Mouse (Mus musculus) forebrain, embryonic 14.5 days (tissue): ENCODE measurements at regions not wholly inside any gene's neighbourhood (a gene's known extent, or its start where the extent isn't known, plus 50 kb on each side); places are given as distances from the start of the nearest gene placed in this dataset.

Source experiments
- ATAC-seq: fragments of 200-750 bp; cut with Nextera tagmentation; 2 replicates; pipeline ENCODE4 v1.8.0; 2017; ENCODE audit warnings: mild to moderate bottlenecking, moderate library complexity
- DNase-seq: peaks from one replicate; pipeline ENCODE4 v3.0.0-alpha.2; 2015; ENCODE audit warnings: low spot score
- H3K27ac ChIP-seq: fragments of 300-500 bp; sonication (generic); 2 replicates; pipeline ENCODE4 v1.5.1; 2014; ENCODE audit warnings: low read depth, mild to moderate bottlenecking, control low read depth, low read length, moderate library complexity
- H3K27me3 ChIP-seq: fragments of 300-500 bp; sonication (generic); replicated peaks from 2 replicates; pipeline ENCODE4 v1.6.1; 2014; ENCODE audit warnings: low read length, control low read depth, mixed read lengths; ENCODE audit not compliant: control insufficient read depth, insufficient read depth
- H3K36me3 ChIP-seq: fragments of 300-500 bp; sonication (generic); 2 replicates; pipeline ENCODE4 v1.6.1; 2014; ENCODE audit warnings: low read length, control low read depth; ENCODE audit not compliant: control insufficient read depth, insufficient read depth
- H3K4me1 ChIP-seq: fragments of 300-500 bp; sonication (generic); 2 replicates; pipeline ENCODE4 v1.6.1; 2014; ENCODE audit warnings: antibody characterized with exemption, low read length, control low read depth; ENCODE audit not compliant: control insufficient read depth, insufficient read depth
- H3K4me2 ChIP-seq: fragments of 300-500 bp; sonication (generic); 2 replicates; pipeline ENCODE4 v1.6.1; 2014; ENCODE audit warnings: mild to moderate bottlenecking, control low read depth, low read length
- H3K4me3 ChIP-seq: fragments of 300-500 bp; sonication (generic); 2 replicates; pipeline ENCODE4 v1.5.1; 2014; ENCODE audit warnings: low read depth, low read length, control low read depth
- H3K9ac ChIP-seq: fragments of 300-500 bp; sonication (generic); 2 replicates; pipeline ENCODE4 v1.6.1; 2014; ENCODE audit warnings: mild to moderate bottlenecking, low read length, control low read depth, moderate library complexity
- H3K9me3 ChIP-seq: fragments of 300-500 bp; sonication (generic); replicated peaks from 2 replicates; pipeline ENCODE4 v1.6.1; 2016; ENCODE audit warnings: low read length, control low read depth, mixed read lengths; ENCODE audit not compliant: control insufficient read depth
- WGBS: fragments of 180-500 bp; shearing (Covaris S2); extraction: QIAGEN DNeasy Blood & Tissue Kit; methylation state at CpG from one replicate; pipeline ENCODE4 v1.1.7; 2014; 5-methylcytosine and 5-hydroxymethylcytosine counted together

GRCm38 (mm10) chr4:11903861-11904260 is 77.2 kb downstream of the Gm10604 start:
- no peak overlapping the region for H3K9ac ChIP-seq
- H3K36me3 ChIP-seq, result no peaks in the 10 kb centered on the region
- H3K9me3 ChIP-seq, result no peaks in the 10 kb centered on the region
- no peaks in the 10 kb centered on the region for H3K27me3 ChIP-seq
- no peaks in the 10 kb centered on the region for H3K4me1 ChIP-seq
- H3K27ac ChIP-seq, result no peak overlapping the region
- no peak overlapping the region for H3K4me2 ChIP-seq
- ATAC-seq (no peak), DNase-seq (no peak)
- no peak overlapping the region for H3K4me3 ChIP-seq
- 95% methylated on average over 1 of the region's 1 CpGs for WGBS

- H3K4me1 ChIP-seq, result no peaks in the 10 kb centered on the region
- H3K27me3 ChIP-seq, result no peaks in the 10 kb centered on the region
- no peak overlapping the region for H3K4me3 ChIP-seq
- no peak for DNase-seq
- no peak overlapping the region for H3K4me2 ChIP-seq
- WGBS, result 86% methylated on average over 5 of the region's 5 CpGs
- H3K36me3 ChIP-seq, result no peaks in the 10 kb centered on the region
- no peak overlapping the region for H3K27ac ChIP-seq
- no peak for ATAC-seq
- H3K9ac ChIP-seq, result no peak overlapping the region
- no peaks in the 10 kb centered on the region for H3K9me3 ChIP-seq
Observed at GRCm38 (mm10) chr4:11903401-11903800, 77.7 kb downstream of the Gm10604 start.

DNA sequence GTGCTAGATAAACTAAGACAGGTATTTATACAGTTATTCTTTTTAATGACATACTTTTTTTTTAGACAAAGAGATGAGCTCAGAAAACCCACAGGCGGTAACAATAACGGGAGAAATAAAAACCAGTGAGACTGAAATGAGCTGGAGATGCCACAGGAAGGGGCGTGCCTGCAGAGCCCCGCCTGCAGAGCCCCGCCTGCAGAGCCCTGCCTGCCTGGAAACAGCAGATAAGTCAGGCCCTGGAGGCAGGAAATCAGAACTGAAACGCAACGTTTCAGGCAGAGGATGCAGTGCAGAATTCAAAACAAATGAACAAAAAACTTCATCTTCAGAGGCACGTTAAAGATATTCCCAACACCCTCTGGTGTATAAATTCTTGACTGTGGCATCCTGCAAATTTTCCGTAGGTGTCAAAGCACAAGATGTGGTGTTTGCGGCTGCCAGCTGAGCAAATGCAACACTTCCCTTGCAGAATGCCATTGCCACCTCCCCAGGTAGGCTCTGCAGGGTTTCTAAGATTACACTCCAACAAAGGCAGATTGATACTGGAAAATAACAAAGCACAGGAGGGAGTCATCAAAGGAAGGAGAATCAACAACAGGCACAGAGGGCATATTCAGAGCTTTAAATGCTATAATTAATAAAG is 81.0 kb downstream of the Gm10604 start:
- no peak overlapping the region for H3K27ac ChIP-seq
- no peaks in the 10 kb centered on the region for H3K27me3 ChIP-seq
- H3K4me3 ChIP-seq, result no peak overlapping the region
- no peak overlapping the region for H3K9ac ChIP-seq
- H3K4me2 ChIP-seq, result no peak overlapping the region
- ATAC-seq (peak; percentile 68), DNase-seq (peak; percentile 35)
- H3K9me3 ChIP-seq, result no peaks in the 10 kb centered on the region
- no peaks in the 10 kb centered on the region for H3K4me1 ChIP-seq
- 9% methylated on average over 10 of the region's 10 CpGs for WGBS
- no peaks in the 10 kb centered on the region for H3K36me3 ChIP-seq

DNA sequence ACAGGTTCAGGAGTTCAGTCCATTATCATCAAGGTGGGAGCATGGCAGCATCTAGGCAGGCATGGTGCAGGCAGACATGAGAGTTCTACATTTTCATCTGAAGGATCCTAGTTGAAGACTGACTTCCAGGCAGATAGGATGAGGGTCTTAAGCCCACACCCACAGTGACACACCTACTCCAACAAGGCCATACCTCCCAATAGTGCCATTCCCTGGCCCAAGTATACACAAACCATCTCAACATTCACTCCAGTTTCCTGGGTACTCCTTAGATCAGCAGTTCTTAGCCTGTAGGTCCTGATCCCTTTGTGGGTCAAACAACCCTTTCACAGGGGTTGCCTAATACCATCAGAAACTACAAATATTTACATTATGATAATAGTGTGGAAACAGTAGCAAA is 83.8 kb downstream of the Gm10604 start:
- Histone ChIP-seq H3K27me3 (no peaks in the 10 kb centered on the region), H3K9me3 (no peaks in the 10 kb centered on the region), H3K36me3 (no peaks in the 10 kb centered on the region), H3K4me2 (no peak overlapping the region), H3K27ac (no peak overlapping the region), H3K9ac (no peak overlapping the region), H3K4me3 (no peak overlapping the region), H3K4me1 (no peaks in the 10 kb centered on the region)
- DNase-seq (no peak), ATAC-seq (no peak)

DNA sequence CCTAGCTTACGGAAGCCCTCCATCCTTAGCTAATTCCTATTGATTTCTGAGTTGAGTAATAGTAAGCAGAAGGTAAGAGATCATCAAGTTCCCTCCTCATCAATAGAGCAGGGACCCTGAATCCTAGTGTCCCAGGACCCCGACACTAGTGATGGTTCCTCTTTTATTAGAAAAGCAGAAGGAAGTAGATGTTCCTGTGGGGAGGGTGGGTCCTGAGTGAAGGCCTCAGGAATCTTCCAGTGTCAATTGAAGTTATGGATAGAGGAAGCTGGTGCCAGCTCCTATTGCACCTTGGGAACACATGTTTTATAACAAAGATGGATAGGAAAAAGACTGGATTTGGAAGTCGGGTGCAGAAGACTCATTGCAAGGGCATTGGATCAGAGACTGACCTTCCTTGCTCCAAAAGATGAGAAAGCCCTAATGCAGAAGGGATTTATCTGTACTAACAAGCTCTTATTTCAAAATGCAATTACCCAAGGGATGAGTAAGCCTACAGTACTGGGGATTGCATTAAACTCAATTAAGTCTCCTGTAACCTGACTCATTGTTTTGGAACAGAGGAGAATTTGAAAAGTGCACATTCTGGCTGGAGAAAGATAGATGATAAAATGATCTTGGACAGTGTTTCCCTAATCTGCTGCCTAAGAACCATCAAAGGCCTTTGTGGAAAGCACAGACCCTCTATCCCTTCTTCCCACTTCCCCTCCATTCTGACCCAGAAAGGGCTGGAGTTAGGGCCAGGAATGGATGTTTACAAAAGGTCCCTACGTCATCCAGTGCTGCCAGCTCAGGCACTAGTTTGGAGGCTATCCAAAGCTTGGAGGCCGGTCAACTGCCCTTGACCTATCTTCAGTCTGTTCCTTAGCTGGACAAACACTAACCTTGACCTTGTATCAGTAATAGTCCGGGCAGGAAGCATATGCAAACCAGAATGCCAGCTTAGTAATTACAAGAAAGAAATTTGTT is 84.9 kb downstream of the Gm10604 start:
- H3K27me3 ChIP-seq, result no peaks in the 10 kb centered on the region
- H3K9me3 ChIP-seq, result no peaks in the 10 kb centered on the region
- no peaks in the 10 kb centered on the region for H3K36me3 ChIP-seq
- H3K4me2 ChIP-seq, result no peak overlapping the region
- H3K9ac ChIP-seq, result no peak overlapping the region
- ATAC-seq (no peak), DNase-seq (no peak)
- WGBS, result 87% methylated on average over 6 of the region's 6 CpGs
- no peak overlapping the region for H3K27ac ChIP-seq
- H3K4me1 ChIP-seq, result no peaks in the 10 kb centered on the region
- H3K4me3 ChIP-seq, result no peak overlapping the region

GRCm38 (mm10) chr4:11893560-11894205 is 87.4 kb downstream of the Gm10604 start:
- ATAC-seq (no peak), DNase-seq (no peak)
- H3K36me3 ChIP-seq, result no peaks in the 10 kb centered on the region
- H3K27me3 ChIP-seq, result no peaks in the 10 kb centered on the region
- H3K4me1 ChIP-seq, result no peaks in the 10 kb centered on the region
- H3K9me3 ChIP-seq, result no peaks in the 10 kb centered on the region
- H3K4me3 ChIP-seq, result no peak overlapping the region
- H3K4me2 ChIP-seq, result no peak overlapping the region
- 76% methylated on average over 9 of the region's 9 CpGs for WGBS
- H3K27ac ChIP-seq, result no peak overlapping the region
- H3K9ac ChIP-seq, result no peak overlapping the region

DNA sequence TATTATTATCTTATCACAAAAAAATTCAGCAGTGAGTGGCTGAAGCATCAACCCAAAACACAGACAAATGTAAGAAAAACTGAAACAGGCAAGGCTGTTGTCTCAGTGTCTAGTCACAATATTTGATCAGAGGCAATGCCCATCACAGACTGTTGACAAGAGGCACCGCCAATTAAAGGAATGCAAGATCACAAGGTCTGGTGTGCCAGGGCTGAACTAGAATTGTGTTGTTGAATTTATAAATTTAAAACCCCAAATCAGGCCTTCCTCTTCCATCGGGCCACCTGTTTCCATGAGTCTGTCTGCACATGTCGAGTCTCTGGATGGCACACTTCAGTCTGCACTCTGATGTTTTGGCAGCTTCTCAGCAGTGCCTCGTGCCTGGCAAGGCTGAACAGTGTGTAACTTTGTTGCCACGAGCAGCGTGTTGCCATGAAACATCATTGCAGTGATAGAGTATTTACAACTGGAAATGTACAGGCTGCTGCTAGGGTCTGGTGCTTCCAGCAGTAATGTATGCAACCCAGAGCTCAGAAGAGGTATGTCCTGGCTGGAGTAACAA is 91.9 kb downstream of the Gm10604 start:
- Histone ChIP-seq H3K9me3 (no peaks in the 10 kb centered on the region), H3K4me2 (no peak overlapping the region), H3K4me1 (peaks cover 4% of the 10 kb centered on the region), H3K27ac (no peak overlapping the region), H3K27me3 (no peaks in the 10 kb centered on the region), H3K36me3 (no peaks in the 10 kb centered on the region), H3K9ac (no peak overlapping the region), H3K4me3 (no peak overlapping the region)
- peak; percentile 57; the same call in 1 of the 2 replicates for ATAC-seq
- peak; percentile 74 for DNase-seq
- 60% methylated on average over 6 of the region's 6 CpGs for WGBS

- DNase-seq, result peak; percentile 56
Observed at GRCm38 (mm10) chr4:11887377-11887776, 93.7 kb downstream of the Gm10604 start.

More at GRCm38 (mm10) chr4:11887377-11887776, 93.7 kb downstream of the Gm10604 start:
- Histone ChIP-seq H3K9ac (no peak overlapping the region), H3K4me2 (no peak overlapping the region), H3K9me3 (no peaks in the 10 kb centered on the region), H3K4me3 (no peak overlapping the region), H3K27ac (no peak overlapping the region), H3K4me1 (peaks cover 4% of the 10 kb centered on the region), H3K27me3 (no peaks in the 10 kb centered on the region), H3K36me3 (no peaks in the 10 kb centered on the region)
- peak; percentile 61; the same call in 1 of the 2 replicates for ATAC-seq
- WGBS, result 3% methylated on average over 1 of the region's 1 CpGs
